In the genomic region with DNA sequence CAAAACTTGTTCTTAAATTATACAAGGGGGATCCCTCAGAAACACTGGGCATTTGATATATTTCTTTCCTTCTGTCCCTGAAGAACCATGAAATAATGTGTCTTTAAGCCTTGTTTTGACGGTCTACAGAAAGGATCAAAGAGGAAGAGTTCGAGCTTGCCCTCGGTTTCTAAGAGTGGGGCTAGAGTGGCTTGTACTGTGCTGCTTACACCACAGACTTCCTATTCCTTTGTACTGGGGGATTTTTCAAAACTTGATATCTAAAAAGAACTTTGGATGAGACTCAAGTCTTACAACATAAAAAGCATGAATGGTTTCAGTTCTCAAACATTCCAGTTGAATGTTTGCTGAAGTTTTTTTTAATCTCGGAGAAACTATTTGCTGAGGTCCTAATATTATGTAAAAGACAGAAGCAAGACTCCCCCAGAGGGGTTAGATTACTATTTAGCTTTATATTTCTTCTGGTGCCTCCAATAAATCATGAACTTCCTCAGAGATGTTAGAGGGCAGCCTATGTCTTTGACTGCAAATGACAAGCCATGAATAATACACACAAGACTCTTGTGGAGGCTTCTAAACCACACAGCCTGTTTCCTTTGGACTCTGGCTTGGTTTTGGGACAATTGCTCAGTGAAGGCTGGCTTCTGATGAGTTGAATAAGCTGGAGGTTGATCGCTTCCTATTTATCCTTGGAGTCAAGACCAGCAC, we compare ENCODE assay signal across 22 mouse cellular contexts.
A peak's percentile ranks its signal among the peaks of the same experiment; 100 is the strongest.
DNase-seq lines count a peak whose midpoint lies in the region; ATAC-seq and TF ChIP-seq lines count a peak whose summit lies in the region.
"Had no signal": no experiment of that assay in that cellular context is flagged by ENCODE, and none has a peak within 500 bp of the region (broad histone marks: within the 10 kb centered on the region; RNA-seq: fewer than 3 reads in every experiment).

No protein-coding gene starts in this region.

- H3K9me3 ChIP-seq in kidney, embryonic 15.5 days (replicated peaks) = no peaks in the 10 kb centered on the region
- no peaks in the 10 kb centered on the region for H3K9me3 ChIP-seq in kidney, embryonic 14.5 days (ENCODE audit: control insufficient read depth, low read length)
- H3K9me3 ChIP-seq in lung, embryonic 15.5 days = no peaks in the 10 kb centered on the region
- H3K9me3 ChIP-seq: forebrain, embryonic 13.5 days; heart, embryonic 10.5 days; hindbrain, embryonic 15.5 days; limb, embryonic 10.5 days; midbrain, embryonic 12.5 days had no signal

- H3K4me1 ChIP-seq in kidney, embryonic 15.5 days = peaks cover 20% of the 10 kb centered on the region
- H3K4me1 ChIP-seq in kidney, embryonic 14.5 days (ENCODE audit: control insufficient read depth, insufficient read depth, low read length) = 0 out of 2 replicates have a peak, but pooled peaks cover 3% of the 10 kb centered on the region
- H3K4me1 ChIP-seq in lung, embryonic 15.5 days = peaks cover 36% of the 10 kb centered on the region
- peaks cover 13% of the 10 kb centered on the region for H3K4me1 ChIP-seq in lung, adult 2 months (ENCODE audit: control insufficient read depth, insufficient read depth, low read length)
- H3K4me1 ChIP-seq: forebrain, embryonic 13.5 days; hindbrain, embryonic 15.5 days; midbrain, embryonic 12.5 days had no signal

- H3K36me3 ChIP-seq in kidney, embryonic 15.5 days = no peaks in the 10 kb centered on the region
- H3K36me3 ChIP-seq in kidney, embryonic 14.5 days (ENCODE audit: control insufficient read depth, insufficient read depth, low read length) = no peaks in the 10 kb centered on the region
- H3K36me3 ChIP-seq in lung, embryonic 15.5 days = no peaks in the 10 kb centered on the region
- H3K36me3 ChIP-seq: heart, embryonic 10.5 days; hindbrain, embryonic 15.5 days; limb, embryonic 10.5 days; midbrain, embryonic 12.5 days had no signal

- 0 out of 2 replicates have a peak, but pooled peaks have one; percentile 29 for ATAC-seq in kidney, embryonic 15.5 days (replicated peaks; ENCODE audit: low FRiP score)
- ATAC-seq in kidney, embryonic 14.5 days (ENCODE audit: low FRiP score, low TSS enrichment) = no peak
- peak; percentile 49; the same call in 1 of the 2 replicates for ATAC-seq in lung, embryonic 15.5 days (ENCODE audit: borderline replicate concordance, extremely low read depth, low FRiP score, low TSS enrichment)
- peak; percentile 55; the same call in 1 of the 2 replicates for ATAC-seq in common myeloid progenitor, adult 5-6 weeks (replicated peaks; ENCODE audit: low read depth, poor library complexity, severe bottlenecking)
- ATAC-seq in megakaryocyte progenitor cell, adult 5-6 weeks (replicated peaks; ENCODE audit: poor library complexity) = peak; percentile 52
- ATAC-seq: forebrain, embryonic 13.5 days; liver, postnatal 0 days had no signal

- no peaks in the 10 kb centered on the region for H3K27me3 ChIP-seq in kidney, embryonic 15.5 days
- H3K27me3 ChIP-seq in kidney, embryonic 14.5 days (ENCODE audit: control insufficient read depth, insufficient read depth, low read length) = no peaks in the 10 kb centered on the region
- no peaks in the 10 kb centered on the region for H3K27me3 ChIP-seq in lung, embryonic 15.5 days
- H3K27me3 ChIP-seq: forebrain, embryonic 13.5 days; midbrain, embryonic 12.5 days had no signal

- 48% methylated on average over 5 of the region's 5 CpGs for WGBS in kidney, embryonic 15.5 days
- 53% methylated on average over 5 of the region's 5 CpGs for WGBS in kidney, embryonic 14.5 days
- WGBS in lung, embryonic 15.5 days = 29% methylated on average over 5 of the region's 5 CpGs
- 27% methylated on average over 5 of the region's 5 CpGs for WGBS in lung, adult 2 months

- DNase-seq in lung, adult 2 months = no peak
- no peak for DNase-seq in left cerebral cortex, adult 2 months (ENCODE audit: extremely low spot score in 1 of 2, low spot score in 2 of 2)
- DNase-seq: adrenal gland, postnatal 14 days; B cell, adult 2 months; cerebellum, adult 2 months; cerebellum, postnatal 25 days; gastrocnemius, postnatal 36 days; heart, postnatal 4 days; liver; liver, postnatal 0 days; thymus, adult 2 months had no signal

- TF ChIP-seq CTCF in lung, adult 2 months (IDR thresholded peaks at IDR 0.05; ENCODE audit: insufficient read depth, low read length) = no peak
- no peak for TF ChIP-seq CTCF in left cerebral cortex, adult 2 months (IDR thresholded peaks at IDR 0.05)

- no peak overlapping the region for H3K4me3 ChIP-seq in kidney, embryonic 15.5 days (replicated peaks)
- no peak overlapping the region for H3K4me3 ChIP-seq in kidney, embryonic 14.5 days (ENCODE audit: low read length)
- H3K4me3 ChIP-seq in lung, embryonic 15.5 days = no peak overlapping the region
- no peak overlapping the region for H3K4me3 ChIP-seq in lung, adult 2 months (replicated peaks; ENCODE audit: extremely low read depth, low read depth, low read length)
- H3K4me3 ChIP-seq in left cerebral cortex, adult 2 months = no peak overlapping the region
- H3K4me3 ChIP-seq: forebrain, embryonic 13.5 days; heart, embryonic 10.5 days; hindbrain, embryonic 15.5 days; limb, embryonic 10.5 days; midbrain, embryonic 12.5 days had no signal

- TF ChIP-seq POLR2A in lung, adult 2 months (IDR thresholded peaks at IDR 0.05; ENCODE audit: borderline replicate concordance, extremely low read depth, low read depth, low read length) = no peak

- H3K4me2 ChIP-seq in kidney, embryonic 15.5 days = no peak overlapping the region
- no peak overlapping the region for H3K4me2 ChIP-seq in kidney, embryonic 14.5 days (replicated peaks; ENCODE audit: low read depth, low read length)
- H3K4me2 ChIP-seq in lung, embryonic 15.5 days = no peak overlapping the region
- H3K4me2 ChIP-seq: forebrain, embryonic 13.5 days; hindbrain, embryonic 15.5 days; midbrain, embryonic 12.5 days had no signal

- intact Hi-C loops in left cerebral cortex, adult 2 months (cut with DNase I) = no loop called here

- 0 out of 2 replicates have a peak overlapping the region, but pooled peaks have one; percentile 45 for H3K27ac ChIP-seq in kidney, embryonic 15.5 days
- no peak overlapping the region for H3K27ac ChIP-seq in kidney, embryonic 14.5 days (ENCODE audit: low read depth, low read length)
- H3K27ac ChIP-seq in lung, embryonic 15.5 days = peak overlapping the region; percentile 61
- no peak overlapping the region for H3K27ac ChIP-seq in left cerebral cortex, adult 2 months
- H3K27ac ChIP-seq: forebrain, embryonic 13.5 days; heart, embryonic 10.5 days; hindbrain, embryonic 15.5 days; limb, embryonic 10.5 days; midbrain, embryonic 12.5 days; stomach, postnatal 0 days had no signal

- no peak overlapping the region for H3K9ac ChIP-seq in kidney, embryonic 15.5 days
- H3K9ac ChIP-seq in kidney, embryonic 14.5 days (ENCODE audit: low read depth, low read length) = no peak overlapping the region
- no peak overlapping the region for H3K9ac ChIP-seq in lung, embryonic 15.5 days
- H3K9ac ChIP-seq: forebrain, embryonic 13.5 days; hindbrain, embryonic 15.5 days; liver, postnatal 0 days; midbrain, embryonic 12.5 days had no signal

Comparison
In these comparisons a context has a peak if more than half of its experiments do, and no peak if none do; other contexts are left out.
1. H3K27ac ChIP-seq: peak in kidney, embryonic 15.5 days (single experiment) and lung, embryonic 15.5 days (single experiment); none in kidney, embryonic 14.5 days (single experiment) and left cerebral cortex, adult 2 months (single experiment).